In genomic region chr4:107502601-107503051, GRCm38 (mm10) we compare ENCODE assay signal across 10 mouse cellular contexts.
DNase-seq lines count a peak whose midpoint lies in the region.
"Had no signal": no experiment of that assay in that cellular context is flagged by ENCODE, and none has a peak within 500 bp of the region (broad histone marks: within the 10 kb centered on the region; RNA-seq: fewer than 3 reads in every experiment).

No protein-coding gene starts in this region.

- DNase-seq in embryo, embryonic 10.5 days (ENCODE audit: low spot score): peak; percentile 26
- no peak for DNase-seq in embryo, embryonic 9.5 days (ENCODE audit: extremely low spot score)
- DNase-seq in kidney, postnatal 14 days: peak; percentile 44
- DNase-seq in kidney, adult 8-10 months: no peak
- DNase-seq in brain, adult 2 months (ENCODE audit: low read depth, low spot score): peak; percentile 73
- DNase-seq in layer of hippocampus, postnatal 14 days (ENCODE audit: low spot score in 2 of 2): peak; percentile 36 to 74
- no peak for DNase-seq in gastrocnemius, postnatal 10 days
- DNase-seq in MN1 (ENCODE audit: low spot score): no peak
- DNase-seq: gastrocnemius, postnatal 14 days; liver, postnatal 0 days had no signal

Comparison
In these comparisons a context has a peak if more than half of its experiments do, and no peak if none do; other contexts are left out.
1. DNase-seq: peak in embryo, embryonic 10.5 days (single experiment), kidney, postnatal 14 days (single experiment), brain, adult 2 months (single experiment) and layer of hippocampus, postnatal 14 days (2 of 2); none in embryo, embryonic 9.5 days (single experiment), kidney, adult 8-10 months (0 of 2), gastrocnemius, postnatal 10 days (single experiment) and MN1 (single experiment).